ENCODE assay signal across 8 mouse cellular contexts in genomic region chr2:33781655-33782400, GRCm38 (mm10).
A peak's percentile ranks its signal among the peaks of the same experiment; 100 is the strongest.
DNase-seq lines count a peak whose midpoint lies in the region; ATAC-seq and TF ChIP-seq lines count a peak whose summit lies in the region.
"Had no signal": no experiment of that assay in that cellular context is flagged by ENCODE, and none has a peak within 500 bp of the region (broad histone marks: within the 10 kb centered on the region; RNA-seq: fewer than 3 reads in every experiment).

No protein-coding gene starts in this region.

- no peak for TF ChIP-seq POLR2A in thymus, adult 2 months (IDR thresholded peaks at IDR 0.05; ENCODE audit: control insufficient read depth, extremely low read depth, insufficient read depth, low read length, poor library complexity)

- no peaks in the 10 kb centered on the region for H3K27me3 ChIP-seq in forebrain, embryonic 11.5 days (ENCODE audit: control insufficient read depth, insufficient read depth, low read length)
- H3K27me3 ChIP-seq in limb, embryonic 15.5 days, result no peaks in the 10 kb centered on the region
- H3K27me3 ChIP-seq in neural tube, embryonic 15.5 days (replicated peaks), result no peaks in the 10 kb centered on the region
- no peaks in the 10 kb centered on the region for H3K27me3 ChIP-seq in thymus, adult 2 months (ENCODE audit: control insufficient read depth, insufficient read depth, low read length)

- DNase-seq in embryo, embryonic 11 days, result peak; percentile 82
- peak; percentile 76 for DNase-seq in forebrain, embryonic 11.5 days (ENCODE audit: low spot score)
- DNase-seq in adrenal gland, postnatal 4 days (ENCODE audit: low spot score in 2 of 2), result no peak
- DNase-seq in spleen, postnatal 14 days (ENCODE audit: low spot score in 2 of 2), result no peak
- DNase-seq in thymus, adult 2 months, result no peak
- DNase-seq: right cerebral cortex, postnatal 4 days had no signal

- no peak overlapping the region; the same call in 1 of the 2 replicates for H3K9ac ChIP-seq in forebrain, embryonic 11.5 days (ENCODE audit: low read length)
- H3K9ac ChIP-seq in limb, embryonic 15.5 days, result no peak overlapping the region
- no peak overlapping the region for H3K9ac ChIP-seq in neural tube, embryonic 15.5 days (replicated peaks)

- 57% methylated on average over 11 of the region's 11 CpGs for WGBS in forebrain, embryonic 11.5 days
- WGBS in limb, embryonic 15.5 days, result 44% methylated on average over 11 of the region's 11 CpGs
- 27% methylated on average over 11 of the region's 11 CpGs for WGBS in neural tube, embryonic 15.5 days
- 91% methylated on average over 11 of the region's 11 CpGs for WGBS in thymus, adult 2 months

- H3K27ac ChIP-seq in forebrain, embryonic 11.5 days (ENCODE audit: low read depth, low read length), result no peak overlapping the region
- 0 out of 2 replicates have a peak overlapping the region, but pooled peaks have one; percentile 43 for H3K27ac ChIP-seq in limb, embryonic 15.5 days
- peak overlapping the region; percentile 37; the same call in 1 of the 2 replicates for H3K27ac ChIP-seq in neural tube, embryonic 15.5 days (replicated peaks)
- no peak overlapping the region for H3K27ac ChIP-seq in thymus, adult 2 months (ENCODE audit: control insufficient read depth, insufficient read depth, low read length)

- H3K4me3 ChIP-seq in forebrain, embryonic 11.5 days (ENCODE audit: low read depth, low read length), result no peak overlapping the region
- no peak overlapping the region for H3K4me3 ChIP-seq in limb, embryonic 15.5 days
- no peak overlapping the region for H3K4me3 ChIP-seq in neural tube, embryonic 15.5 days (replicated peaks)
- H3K4me3 ChIP-seq in thymus, adult 2 months (ENCODE audit: control insufficient read depth, insufficient read depth, low read length), result no peak overlapping the region

- no peak for ATAC-seq in forebrain, embryonic 11.5 days (replicated peaks; ENCODE audit: low FRiP score)
- no peak for ATAC-seq in limb, embryonic 15.5 days (ENCODE audit: insufficient number of reproducible peaks, low FRiP score, low TSS enrichment, low read depth)
- no peak for ATAC-seq in neural tube, embryonic 15.5 days (ENCODE audit: low FRiP score)

- H3K4me2 ChIP-seq in forebrain, embryonic 11.5 days (ENCODE audit: low read depth, low read length, severe bottlenecking), result no peak overlapping the region; the same call in 1 of the 2 replicates
- no peak overlapping the region for H3K4me2 ChIP-seq in limb, embryonic 15.5 days
- no peak overlapping the region for H3K4me2 ChIP-seq in neural tube, embryonic 15.5 days

- peaks cover 12% of the 10 kb centered on the region for H3K9me3 ChIP-seq in forebrain, embryonic 11.5 days (ENCODE audit: control insufficient read depth, low read length)
- H3K9me3 ChIP-seq in limb, embryonic 15.5 days, result peaks cover 18% of the 10 kb centered on the region
- H3K9me3 ChIP-seq in neural tube, embryonic 15.5 days (replicated peaks), result no peaks in the 10 kb centered on the region

- no peak for TF ChIP-seq CTCF in thymus, adult 2 months (IDR thresholded peaks at IDR 0.05; ENCODE audit: borderline replicate concordance, control insufficient read depth, extremely low read depth, insufficient read depth, low read length, poor library complexity)

- H3K4me1 ChIP-seq in forebrain, embryonic 11.5 days (replicated peaks; ENCODE audit: control insufficient read depth, insufficient read depth, low read length), result peaks cover 23% of the 10 kb centered on the region
- peaks cover 24% of the 10 kb centered on the region for H3K4me1 ChIP-seq in limb, embryonic 15.5 days
- H3K4me1 ChIP-seq in neural tube, embryonic 15.5 days, result peaks cover 27% of the 10 kb centered on the region
- H3K4me1 ChIP-seq in thymus, adult 2 months (replicated peaks; ENCODE audit: control insufficient read depth, insufficient read depth, low read length), result peaks cover 8% of the 10 kb centered on the region

- peaks cover 8% of the 10 kb centered on the region; the same call in 1 of the 2 replicates for H3K36me3 ChIP-seq in forebrain, embryonic 11.5 days (ENCODE audit: control insufficient read depth, insufficient read depth, low read length)
- H3K36me3 ChIP-seq in limb, embryonic 15.5 days, result peaks cover 32% of the 10 kb centered on the region
- peaks cover 6% of the 10 kb centered on the region; the same call in 1 of the 2 replicates for H3K36me3 ChIP-seq in neural tube, embryonic 15.5 days
- H3K36me3 ChIP-seq in thymus, adult 2 months (ENCODE audit: control insufficient read depth, insufficient read depth, low read length), result no peaks in the 10 kb centered on the region

Comparison
In these comparisons a context has a peak if more than half of its experiments do, and no peak if none do; other contexts are left out.
1. DNase-seq: peak in embryo, embryonic 11 days (single experiment) and forebrain, embryonic 11.5 days (single experiment); none in adrenal gland, postnatal 4 days (0 of 2), spleen, postnatal 14 days (0 of 2) and thymus, adult 2 months (single experiment).
2. H3K27ac ChIP-seq: peak in limb, embryonic 15.5 days (single experiment) and neural tube, embryonic 15.5 days (single experiment); none in forebrain, embryonic 11.5 days (single experiment) and thymus, adult 2 months (single experiment).